In genomic region chr10:119146342-119146741, GRCm38 (mm10) we compare ENCODE assay signal across 22 mouse cellular contexts.
DNase-seq lines count a peak whose midpoint lies in the region; ATAC-seq and TF ChIP-seq lines count a peak whose summit lies in the region.
"Had no signal": no experiment of that assay in that cellular context is flagged by ENCODE, and none has a peak within 500 bp of the region (broad histone marks: within the 10 kb centered on the region; RNA-seq: fewer than 3 reads in every experiment).

No protein-coding gene starts in this region.

- no peak for TF ChIP-seq CTCF in ES-Bruce4 (IDR thresholded peaks at IDR 0.05; ENCODE audit: low read depth, low read length)
- TF ChIP-seq CTCF in stomach, postnatal 0 days (IDR thresholded peaks at IDR 0.05; ENCODE audit: low read depth) = no peak

- WGBS in heart, embryonic 12.5 days = 53% methylated on average over 6 of the region's 6 CpGs
- 48% methylated on average over 6 of the region's 6 CpGs for WGBS in stomach, postnatal 0 days

- no peak for TF ChIP-seq POLR2A in ES-Bruce4 (IDR thresholded peaks at IDR 0.05; ENCODE audit: insufficient read depth, low read length)

- H3K4me1 ChIP-seq in heart, embryonic 12.5 days (replicated peaks) = no peaks in the 10 kb centered on the region; the same call in 1 of the 2 replicates
- no peaks in the 10 kb centered on the region for H3K4me1 ChIP-seq in ES-Bruce4 (ENCODE audit: control insufficient read depth, insufficient read depth, low read length)
- H3K4me1 ChIP-seq in stomach, postnatal 0 days (replicated peaks; ENCODE audit: control insufficient read depth, insufficient read depth) = no peaks in the 10 kb centered on the region
- H3K4me1 ChIP-seq: forebrain, embryonic 12.5 days; heart, embryonic 10.5 days; heart, embryonic 15.5 days; hindbrain, embryonic 10.5 days; intestine, embryonic 15.5 days had no signal

- peak; percentile 24 for DNase-seq in adrenal gland, postnatal 14 days
- DNase-seq in adrenal gland, postnatal 36 days = no peak
- DNase-seq in heart, adult 18-20 months = peak; percentile 5 to 10
- peak; percentile 57 for DNase-seq in R1 (ENCODE audit: low read depth, low spot score)
- DNase-seq in right cerebral cortex, adult 2 months (ENCODE audit: low spot score in 2 of 2) = no peak
- no peak for DNase-seq in stomach, postnatal 0 days (ENCODE audit: low spot score)
- DNase-seq: adrenal gland, adult 2 months; cerebellum, adult 2 months; cerebellum, postnatal 10 days; gastrocnemius, postnatal 14 days; kidney, adult 2 months had no signal

- H3K27ac ChIP-seq in heart, embryonic 12.5 days (ENCODE audit: poor library complexity, severe bottlenecking) = no peak overlapping the region; the same call in 1 of the 2 replicates
- no peak overlapping the region for H3K27ac ChIP-seq in ES-Bruce4 (ENCODE audit: insufficient read depth, low read length)
- no peak overlapping the region for H3K27ac ChIP-seq in stomach, postnatal 0 days (replicated peaks)
- H3K27ac ChIP-seq: forebrain, embryonic 12.5 days; heart, embryonic 10.5 days; heart, embryonic 15.5 days; hindbrain, embryonic 10.5 days; hindbrain, embryonic 14.5 days; intestine, embryonic 15.5 days had no signal

- ATAC-seq in heart, embryonic 12.5 days (ENCODE audit: insufficient number of reproducible peaks, low FRiP score) = no peak
- no peak for ATAC-seq in stomach, postnatal 0 days (ENCODE audit: low FRiP score, low TSS enrichment)
- ATAC-seq: activated CD4-positive, CD25-positive, alpha-beta regulatory T cell, adult 4 months; forebrain, embryonic 16.5 days; intestine, embryonic 15.5 days had no signal

- H3K36me3 ChIP-seq in heart, embryonic 12.5 days = no peaks in the 10 kb centered on the region
- no peaks in the 10 kb centered on the region for H3K36me3 ChIP-seq in ES-Bruce4 (ENCODE audit: control insufficient read depth, insufficient read depth, low read length, poor library complexity, severe bottlenecking)
- H3K36me3 ChIP-seq in stomach, postnatal 0 days (ENCODE audit: control insufficient read depth, insufficient read depth, low read length) = no peaks in the 10 kb centered on the region
- H3K36me3 ChIP-seq: forebrain, embryonic 12.5 days; G1E; heart, embryonic 10.5 days; heart, embryonic 15.5 days; hindbrain, embryonic 10.5 days; intestine, embryonic 15.5 days had no signal

- H3K9me3 ChIP-seq in heart, embryonic 12.5 days (replicated peaks) = no peaks in the 10 kb centered on the region
- H3K9me3 ChIP-seq in ES-Bruce4 (replicated peaks; ENCODE audit: control insufficient read depth, insufficient read depth, low read length, poor library complexity, severe bottlenecking) = no peaks in the 10 kb centered on the region
- no peaks in the 10 kb centered on the region for H3K9me3 ChIP-seq in stomach, postnatal 0 days (ENCODE audit: control insufficient read depth, low read length)
- H3K9me3 ChIP-seq: forebrain, embryonic 12.5 days; G1E; heart, embryonic 10.5 days; heart, embryonic 15.5 days; hindbrain, embryonic 10.5 days; intestine, embryonic 15.5 days had no signal

- no peaks in the 10 kb centered on the region for H3K27me3 ChIP-seq in heart, embryonic 12.5 days (replicated peaks)
- no peaks in the 10 kb centered on the region for H3K27me3 ChIP-seq in ES-Bruce4 (ENCODE audit: control insufficient read depth, insufficient read depth, low read length, poor library complexity, severe bottlenecking)
- H3K27me3 ChIP-seq in stomach, postnatal 0 days (ENCODE audit: control insufficient read depth, insufficient read depth, low read length) = no peaks in the 10 kb centered on the region
- H3K27me3 ChIP-seq: forebrain, embryonic 12.5 days; heart, embryonic 15.5 days; intestine, embryonic 15.5 days had no signal

- TF ChIP-seq EP300 in ES-Bruce4 (IDR thresholded peaks at IDR 0.05; ENCODE audit: insufficient read depth, low read depth, low read length) = peak; percentile 61; the same call in 1 of the 2 replicates
- TF ChIP-seq EP300 in stomach, postnatal 0 days (optimal IDR thresholded peaks at IDR 0.05) = no peak

- H3K4me2 ChIP-seq in heart, embryonic 12.5 days = no peak overlapping the region
- H3K4me2 ChIP-seq in stomach, postnatal 0 days (replicated peaks; ENCODE audit: low read depth) = no peak overlapping the region
- H3K4me2 ChIP-seq: forebrain, embryonic 12.5 days; heart, embryonic 15.5 days; hindbrain, embryonic 14.5 days; intestine, embryonic 15.5 days had no signal

- H3K9ac ChIP-seq in heart, embryonic 12.5 days = no peak overlapping the region
- H3K9ac ChIP-seq in ES-Bruce4 (ENCODE audit: low read depth, poor library complexity, severe bottlenecking) = no peak overlapping the region
- H3K9ac ChIP-seq in stomach, postnatal 0 days (ENCODE audit: low read length) = no peak overlapping the region
- H3K9ac ChIP-seq: forebrain, embryonic 12.5 days; heart, embryonic 15.5 days; hindbrain, embryonic 14.5 days; intestine, embryonic 15.5 days had no signal

- no peak overlapping the region for H3K4me3 ChIP-seq in heart, embryonic 12.5 days
- no peak overlapping the region for H3K4me3 ChIP-seq in ES-Bruce4 (ENCODE audit: low read depth, low read length)
- no peak overlapping the region for H3K4me3 ChIP-seq in stomach, postnatal 0 days (ENCODE audit: low read depth, low read length)
- H3K4me3 ChIP-seq: forebrain, embryonic 12.5 days; heart, embryonic 10.5 days; heart, embryonic 15.5 days; hindbrain, embryonic 10.5 days; intestine, embryonic 15.5 days had no signal

Comparison
In these comparisons a context has a peak if more than half of its experiments do, and no peak if none do; other contexts are left out.
1. DNase-seq: peak in adrenal gland, postnatal 14 days (single experiment), heart, adult 18-20 months (2 of 2) and R1 (single experiment); none in adrenal gland, postnatal 36 days (0 of 2), right cerebral cortex, adult 2 months (0 of 2) and stomach, postnatal 0 days (single experiment).